Mouse (Mus musculus) CH12.LX (cell line): ENCODE results near the gene Sod3. TPM values are rescaled to one million over a fixed set of nuclear protein-coding genes. Genes with fewer than 3 reads are reported as not detected.

ENCODE experiments used
- DNase-seq: peaks from one replicate; pipeline ENCODE4 v3.0.0-alpha.2; 2013; ENCODE audit errors: extremely low read depth
- H3K27ac ChIP-seq: 2 replicates; pipeline ENCODE4 v1.5.1; 2012; ENCODE audit warnings: low read depth, mild to moderate bottlenecking, control low read depth, moderate library complexity; ENCODE audit not compliant: insufficient read depth
- H3K27me3 ChIP-seq: replicated peaks from 2 replicates; pipeline ENCODE3; 2012; ENCODE audit warnings: inconsistent platforms
- H3K36me3 ChIP-seq, 2 experiments: replicated peaks in 1 of 2; 2 replicates each; pipeline versions ENCODE3 to v1.6.1; 2012; ENCODE audit warnings: inconsistent platforms in 1 of 2, low read length in 1 of 2, mild to moderate bottlenecking in 1 of 2, mixed read lengths in 1 of 2, moderate library complexity in 1 of 2; ENCODE audit not compliant: control insufficient read depth in 1 of 2, insufficient read depth in 1 of 2
- H3K4me1 ChIP-seq, 2 experiments: 2 replicates each; pipeline ENCODE4 v1.6.1; 2012; ENCODE audit warnings: inconsistent platforms in 1 of 2, moderate library complexity in 1 of 2; ENCODE audit not compliant: insufficient read depth in 2 of 2, control insufficient read depth in 1 of 2
- H3K4me2 ChIP-seq: 2 replicates; pipeline ENCODE4 v1.6.1; 2012; ENCODE audit warnings: low read depth, mild to moderate bottlenecking, control low read depth; ENCODE audit not compliant: poor library complexity, insufficient read depth, severe bottlenecking
- H3K4me3 ChIP-seq, 3 experiments: fragments of 150-350 bp in 1 of 3; sonication (generic) in 1 of 3; replicated peaks in 1 of 3; 2 replicates each; pipeline versions ENCODE3 to v1.5.1; 2011 to 2012; ENCODE audit warnings: low read depth in 2 of 3, low read length in 2 of 3, mild to moderate bottlenecking in 2 of 3, moderate library complexity in 2 of 3, control low read depth in 1 of 3, improper control_type of control experiment in 1 of 3, inconsistent platforms in 1 of 3, mixed read lengths in 1 of 3; ENCODE audit not compliant: poor library complexity in 1 of 3
- H3K79me2 ChIP-seq: replicated peaks from 2 replicates; pipeline ENCODE4 v1.6.1; 2012; ENCODE audit warnings: mild to moderate bottlenecking, moderate library complexity; ENCODE audit not compliant: control insufficient read depth, poor library complexity, insufficient read depth, severe bottlenecking; ENCODE audit errors: extremely low read depth
- H3K9ac ChIP-seq: 2 replicates; pipeline ENCODE4 v1.6.1; 2012; ENCODE audit warnings: low read depth, mild to moderate bottlenecking, control low read depth, moderate library complexity; ENCODE audit not compliant: insufficient read depth
- H3K9me3 ChIP-seq: replicated peaks from 2 replicates; pipeline ENCODE3; 2012; ENCODE audit warnings: low read length, inconsistent platforms, mixed read lengths
- CHD1 ChIP-seq: IDR thresholded peaks from 2 replicates; pipeline ENCODE4 v1.6.1; 2012; ENCODE audit warnings: low read depth, low read length, improper control_type of control experiment, inconsistent platforms
- CHD2 ChIP-seq: IDR thresholded peaks from 2 replicates; pipeline ENCODE4 v1.6.1; 2011; ENCODE audit warnings: low read length, improper control_type of control experiment
- CTCF ChIP-seq, 2 experiments: IDR thresholded peaks in 1 of 2; conservative IDR thresholded peaks in 1 of 2; 2 replicates each; pipeline ENCODE4 v1.5.1; 2011 to 2012; ENCODE audit warnings: low read depth in 2 of 2, low read length in 2 of 2, improper control_type of control experiment in 1 of 2, inconsistent platforms in 1 of 2, mild to moderate bottlenecking in 1 of 2, moderate library complexity in 1 of 2
- GABPA ChIP-seq: IDR thresholded peaks from 2 replicates; pipeline ENCODE4 v1.6.1; 2012; ENCODE audit warnings: low read depth, low read length, improper control_type of control experiment, inconsistent platforms; ENCODE audit not compliant: insufficient replicate concordance
- HCFC1 ChIP-seq: IDR thresholded peaks from 2 replicates; pipeline ENCODE4 v1.6.1; 2012; ENCODE audit warnings: low read depth, mild to moderate bottlenecking, inconsistent platforms, low read length, improper control_type of control experiment
- IRF4 ChIP-seq: IDR thresholded peaks from 2 replicates; pipeline ENCODE4 v1.6.1; 2014; ENCODE audit warnings: low read depth, mild to moderate bottlenecking, inconsistent platforms, low read length, improper control_type of control experiment
- JUND ChIP-seq: conservative IDR thresholded peaks from 2 replicates; pipeline ENCODE4 v1.6.1; 2011; ENCODE audit warnings: low read depth, low read length, improper control_type of control experiment
- MAFK ChIP-seq: IDR thresholded peaks from 2 replicates; pipeline ENCODE4 v1.6.1; 2011; ENCODE audit warnings: low read length, improper control_type of control experiment; ENCODE audit not compliant: insufficient replicate concordance
- MAX ChIP-seq: IDR thresholded peaks from 2 replicates; pipeline ENCODE4 v1.6.1; 2011; ENCODE audit warnings: low read length, improper control_type of control experiment
- MXI1 ChIP-seq: IDR thresholded peaks from 2 replicates; pipeline ENCODE4 v1.6.1; 2011; ENCODE audit warnings: mild to moderate bottlenecking, low read depth, low read length, improper control_type of control experiment
- NELFE ChIP-seq: IDR thresholded peaks from 2 replicates; pipeline ENCODE4 v1.6.1; 2011; ENCODE audit warnings: low read depth, low read length, improper control_type of control experiment
- NRF1 ChIP-seq: IDR thresholded peaks from 2 replicates; pipeline ENCODE4 v1.6.1; 2014; ENCODE audit warnings: low read depth, mild to moderate bottlenecking, inconsistent platforms, low read length, improper control_type of control experiment, moderate library complexity
- POLR2AphosphoS2 ChIP-seq: IDR thresholded peaks from 2 replicates; pipeline ENCODE4 v1.6.1; 2011; ENCODE audit warnings: low read depth, low read length, improper control_type of control experiment
- SMC3 ChIP-seq: IDR thresholded peaks from 2 replicates; pipeline ENCODE4 v1.6.1; 2011; ENCODE audit warnings: low read depth, low read length, improper control_type of control experiment
- TCF12 ChIP-seq: IDR thresholded peaks from 2 replicates; pipeline ENCODE4 v1.6.1; 2014; ENCODE audit warnings: low read depth, mild to moderate bottlenecking, inconsistent platforms, low read length, improper control_type of control experiment
- UBTF ChIP-seq: IDR thresholded peaks from 2 replicates; pipeline ENCODE4 v1.6.1; 2012; ENCODE audit warnings: low read depth, mild to moderate bottlenecking, inconsistent platforms, low read length, improper control_type of control experiment, moderate library complexity
- ZNF384 ChIP-seq: IDR thresholded peaks from 2 replicates; pipeline ENCODE4 v1.6.1; 2012; ENCODE audit warnings: low read depth, low read length, improper control_type of control experiment, inconsistent platforms
- dilution Hi-C: fragments of 300-500 bp; cut with MboI; formaldehyde crosslinking; loops from 2 replicates; pipeline ENCODE4 v1.14.3; 2020; ENCODE audit warnings: low sequenced_read_pairs; ENCODE audit not compliant: extremely low pct_unique_long_range_greater_than_20kb, extremely low pct_ligation_motif_present
- in situ Hi-C: fragments of 300-500 bp; cut with MboI; formaldehyde crosslinking; loops from 3 replicates; pipeline ENCODE4 v1.14.3; 2019; ENCODE audit warnings: low sequenced_read_pairs, low pct_ligation_motif_present, low pct_unique_long_range_greater_than_20kb, mixed read lengths
- polyA plus RNA-seq: library from polyadenylated mRNA; unstranded; fragments of >175 nt; gene quantifications from 2 replicates; pipeline ENCODE4 v1.2.1, GENCODE M21; 2012; ENCODE audit warnings: low read depth; ENCODE audit not compliant: insufficient read length
- total RNA-seq, 2 experiments: library from RNA; depleted of rRNA; stranded (reverse); fragments of 300-350 nt in 1 of 2; fragments of >200 nt in 1 of 2; gene quantifications; 2 replicates each; pipeline ENCODE4 v1.2.3; 2012 to 2014

The Sod3 gene
- total and polyA plus RNA-seq, 3 experiments: not detected

DNA sequence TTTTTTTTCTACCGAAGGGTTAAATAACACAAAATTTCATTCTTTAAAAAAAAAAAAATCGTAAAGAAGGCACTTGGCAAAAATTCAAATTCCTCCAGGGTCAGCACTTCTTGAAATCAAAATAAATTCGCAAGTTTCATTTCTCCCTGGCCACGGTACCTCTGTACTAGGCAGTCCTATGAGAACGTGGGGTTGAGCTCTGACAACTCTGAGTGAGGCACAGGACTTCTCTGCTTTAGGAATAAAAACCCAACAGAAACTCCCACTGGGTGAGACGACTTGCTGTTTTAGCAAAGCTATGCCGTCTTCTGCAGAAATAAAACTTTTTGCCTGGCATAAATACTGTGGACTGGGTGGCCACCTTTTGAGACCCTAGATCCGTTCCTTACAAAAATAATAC is 44.1 kb upstream of the Sod3 start:
- TF ChIP-seq CHD2 (no peak), CTCF (conservative IDR thresholded peaks at IDR 0.05 in 1 of 2, IDR thresholded peaks at IDR 0.05 in 1 of 2; ENCODE audit: low read depth in 2 of 2, low read length in 2 of 2) (no peak), UBTF (no peak), NELFE (no peak), IRF4 (no peak), JUND (no peak), ZNF384 (no peak), MAFK (no peak), SMC3 (no peak), MXI1 (no peak), POLR2AphosphoS2 (no peak), GABPA (no peak), HCFC1 (no peak), CHD1 (no peak), MAX (no peak)
- TF ChIP-seq, all 38 proteins: peak for 0
- Histone ChIP-seq H3K36me3 (no peaks in the 10 kb centered on the region), H3K27ac (no peak overlapping the region), H3K9ac (no peak overlapping the region), H3K4me1 (no peaks in the 10 kb centered on the region), H3K9me3 (no peaks in the 10 kb centered on the region), H3K27me3 (no peaks in the 10 kb centered on the region), H3K4me3 (no peak overlapping the region), H3K4me2 (no peak overlapping the region), H3K79me2 (no peaks in the 10 kb centered on the region)
- in situ Hi-C loops: no loop called here
- DNase-seq: no peak
- dilution Hi-C loops: no loop called here

DNA sequence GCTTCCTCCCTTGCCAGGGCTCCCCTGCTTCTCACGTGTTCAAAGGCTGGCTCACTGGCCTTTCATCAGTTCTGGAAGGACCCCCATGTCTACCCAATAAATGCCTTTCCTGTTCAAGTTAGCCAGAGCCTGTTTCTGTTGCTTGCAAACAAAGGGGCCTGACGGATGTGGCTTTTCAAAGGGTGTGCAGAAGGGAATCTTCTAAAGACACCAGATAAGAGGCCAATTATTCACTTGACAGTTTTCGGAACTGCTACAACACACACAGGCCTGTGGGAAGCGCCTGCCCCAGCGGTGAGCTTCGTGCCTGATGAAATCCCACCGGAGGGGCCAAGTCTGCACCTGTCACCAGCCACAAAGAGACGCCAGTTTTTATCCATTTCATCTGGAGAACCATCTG is 31.5 kb upstream of the Sod3 start:
- Histone ChIP-seq H3K9ac (no peak overlapping the region), H3K4me1 (no peaks in the 10 kb centered on the region), H3K79me2 (no peaks in the 10 kb centered on the region), H3K4me2 (no peak overlapping the region), H3K36me3 (no peaks in the 10 kb centered on the region), H3K4me3 (no peak overlapping the region)
- in situ Hi-C loops: no loop called here
- dilution Hi-C loops: no loop called here
- no peak for DNase-seq
- TF ChIP-seq MAX (no peak), NRF1 (no peak), TCF12 (no peak), CTCF (conservative IDR thresholded peaks at IDR 0.05 in 1 of 2, IDR thresholded peaks at IDR 0.05 in 1 of 2; ENCODE audit: low read depth in 2 of 2, low read length in 2 of 2) (no peak), CHD2 (no peak)
- TF ChIP-seq, all 38 proteins: peak for 0
- no peaks in the 10 kb centered on the region for H3K9me3 ChIP-seq
- no peak overlapping the region for H3K27ac ChIP-seq
- no peaks in the 10 kb centered on the region for H3K27me3 ChIP-seq
